8 mouse cellular contexts compared by ENCODE assay signal in genomic region chr4:141444451-141445327, GRCm38 (mm10). TPM values are rescaled to one million over a fixed set of nuclear protein-coding genes. Genes with fewer than 3 reads are reported as not detected.
DNase-seq lines count a peak whose midpoint lies in the region; ATAC-seq and TF ChIP-seq lines count a peak whose summit lies in the region.

Gene Zbtb17 (plus strand): TSS chr4:141444654.

- TF ChIP-seq EP300 in ES-Bruce4 (IDR thresholded peaks at IDR 0.05; ENCODE audit: insufficient read depth, low read depth, low read length) = no peak
- TF ChIP-seq EP300 in heart, postnatal 0 days (IDR thresholded peaks at IDR 0.05; ENCODE audit: low read depth) = 0 out of 2 replicates have a peak, but pooled peaks have one; percentile 27
- no peak for TF ChIP-seq EP300 in stomach, postnatal 0 days (optimal IDR thresholded peaks at IDR 0.05)

- peak within 1 kb of the TSS; percentile 86 for H3K9ac ChIP-seq in ES-Bruce4 (ENCODE audit: low read depth, poor library complexity, severe bottlenecking)
- H3K9ac ChIP-seq in forebrain, embryonic 13.5 days = peak within 1 kb of the TSS; percentile 97
- H3K9ac ChIP-seq in heart, postnatal 0 days (replicated peaks; ENCODE audit: low read depth, low read length) = peak within 1 kb of the TSS; percentile 82
- peak within 1 kb of the TSS; percentile 90 for H3K9ac ChIP-seq in liver, embryonic 16.5 days (ENCODE audit: low read depth, low read length)
- H3K9ac ChIP-seq in neural tube, embryonic 12.5 days = peak within 1 kb of the TSS; percentile 98
- peak within 1 kb of the TSS; percentile 89 for H3K9ac ChIP-seq in stomach, postnatal 0 days (ENCODE audit: low read length)

- H3K27ac ChIP-seq in ES-Bruce4 (ENCODE audit: insufficient read depth, low read length) = no peak within 1 kb of the TSS
- H3K27ac ChIP-seq in forebrain, embryonic 13.5 days = peak within 1 kb of the TSS; percentile 70
- peak within 1 kb of the TSS; percentile 75 for H3K27ac ChIP-seq in heart, postnatal 0 days (ENCODE audit: low read depth)
- H3K27ac ChIP-seq in liver, embryonic 16.5 days (ENCODE audit: low read length) = peak within 1 kb of the TSS; percentile 53; the same call in 1 of the 2 replicates
- peak within 1 kb of the TSS; percentile 54; the same call in 1 of the 2 replicates for H3K27ac ChIP-seq in neural tube, embryonic 12.5 days
- peak within 1 kb of the TSS; percentile 79 for H3K27ac ChIP-seq in stomach, postnatal 0 days (replicated peaks)

- H3K4me3 ChIP-seq in ES-Bruce4 (ENCODE audit: low read depth, low read length) = peak within 1 kb of the TSS; percentile 94
- peak within 1 kb of the TSS; percentile 98 for H3K4me3 ChIP-seq in forebrain, embryonic 13.5 days
- H3K4me3 ChIP-seq in heart, postnatal 0 days (ENCODE audit: low read depth, low read length) = peak within 1 kb of the TSS; percentile 99
- peak within 1 kb of the TSS; percentile 99 for H3K4me3 ChIP-seq in liver, embryonic 16.5 days (ENCODE audit: low read depth, low read length)
- peak within 1 kb of the TSS; percentile 97 for H3K4me3 ChIP-seq in neural tube, embryonic 12.5 days
- H3K4me3 ChIP-seq in stomach, postnatal 0 days (ENCODE audit: low read depth, low read length) = peak within 1 kb of the TSS; percentile 100

- H3K4me1 ChIP-seq in ES-Bruce4 (ENCODE audit: control insufficient read depth, insufficient read depth, low read length) = peaks cover 7% of the 10 kb centered on the region
- peaks cover 22% of the 10 kb centered on the region for H3K4me1 ChIP-seq in forebrain, embryonic 13.5 days
- H3K4me1 ChIP-seq in heart, postnatal 0 days (ENCODE audit: control insufficient read depth, insufficient read depth) = peaks cover 23% of the 10 kb centered on the region
- peaks cover 15% of the 10 kb centered on the region for H3K4me1 ChIP-seq in liver, embryonic 16.5 days (ENCODE audit: control insufficient read depth, low read depth, low read length)
- H3K4me1 ChIP-seq in neural tube, embryonic 12.5 days = peaks cover 12% of the 10 kb centered on the region
- 0 out of 2 replicates have a peak, but pooled peaks cover 4% of the 10 kb centered on the region for H3K4me1 ChIP-seq in stomach, postnatal 0 days (replicated peaks; ENCODE audit: control insufficient read depth, insufficient read depth)

- DNase-seq in c-Kit-positive CD71-positive TER-119-positive erythroid progenitor cells, embryonic 14.5 days (ENCODE audit: low spot score) = peak; percentile 81
- DNase-seq in heart, postnatal 0 days (ENCODE audit: low spot score) = peak; percentile 88
- peak; percentile 89 to 95 for DNase-seq in kidney, postnatal 36 days
- peak; percentile 91 for DNase-seq in stomach, postnatal 0 days (ENCODE audit: low spot score)

- no peak for TF ChIP-seq CTCF in ES-Bruce4 (IDR thresholded peaks at IDR 0.05; ENCODE audit: low read depth, low read length)
- TF ChIP-seq CTCF in heart, postnatal 0 days (IDR thresholded peaks at IDR 0.05; ENCODE audit: low read depth) = no peak
- 0 out of 2 replicates have a peak, but pooled peaks have one; percentile 1 for TF ChIP-seq CTCF in stomach, postnatal 0 days (IDR thresholded peaks at IDR 0.05; ENCODE audit: low read depth)

- WGBS in forebrain, embryonic 13.5 days = under 1% methylated on average over 48 of the region's 102 CpGs
- WGBS in heart, postnatal 0 days = under 1% methylated on average over 79 of the region's 102 CpGs
- WGBS in liver, embryonic 16.5 days (ENCODE audit: insufficient replicate concordance) = under 1% methylated on average over 68 of the region's 102 CpGs
- under 1% methylated on average over 83 of the region's 102 CpGs for WGBS in neural tube, embryonic 12.5 days
- under 1% methylated on average over 42 of the region's 102 CpGs for WGBS in stomach, postnatal 0 days

- no peaks in the 10 kb centered on the region for H3K9me3 ChIP-seq in ES-Bruce4 (replicated peaks; ENCODE audit: control insufficient read depth, insufficient read depth, low read length, poor library complexity, severe bottlenecking)
- H3K9me3 ChIP-seq in forebrain, embryonic 13.5 days (replicated peaks) = no peaks in the 10 kb centered on the region
- no peaks in the 10 kb centered on the region for H3K9me3 ChIP-seq in heart, postnatal 0 days (replicated peaks; ENCODE audit: control insufficient read depth, low read length)
- H3K9me3 ChIP-seq in liver, embryonic 16.5 days (replicated peaks; ENCODE audit: control insufficient read depth, low read length) = no peaks in the 10 kb centered on the region
- H3K9me3 ChIP-seq in neural tube, embryonic 12.5 days = no peaks in the 10 kb centered on the region
- no peaks in the 10 kb centered on the region for H3K9me3 ChIP-seq in stomach, postnatal 0 days (ENCODE audit: control insufficient read depth, low read length)

- peak; percentile 93 for ATAC-seq in forebrain, embryonic 13.5 days
- ATAC-seq in heart, postnatal 0 days (ENCODE audit: insufficient read depth, low read depth) = peak; percentile 93
- peak; percentile 91 for ATAC-seq in liver, embryonic 16.5 days (ENCODE audit: low read depth)
- ATAC-seq in neural tube, embryonic 12.5 days (ENCODE audit: low FRiP score, low read depth) = peak; percentile 94
- ATAC-seq in stomach, postnatal 0 days (ENCODE audit: low FRiP score, low TSS enrichment) = peak; percentile 92

- H3K36me3 ChIP-seq in ES-Bruce4 (ENCODE audit: control insufficient read depth, insufficient read depth, low read length, poor library complexity, severe bottlenecking) = no peaks in the 10 kb centered on the region
- H3K36me3 ChIP-seq in forebrain, embryonic 13.5 days (ENCODE audit: poor library complexity, severe bottlenecking) = peaks cover 36% of the 10 kb centered on the region
- H3K36me3 ChIP-seq in heart, postnatal 0 days (replicated peaks; ENCODE audit: control insufficient read depth, insufficient read depth, low read length) = peaks cover 28% of the 10 kb centered on the region
- 0 out of 2 replicates have a peak, but pooled peaks cover 5% of the 10 kb centered on the region for H3K36me3 ChIP-seq in liver, embryonic 16.5 days (ENCODE audit: control insufficient read depth, insufficient read depth)
- peaks cover 31% of the 10 kb centered on the region for H3K36me3 ChIP-seq in neural tube, embryonic 12.5 days
- H3K36me3 ChIP-seq in stomach, postnatal 0 days (ENCODE audit: control insufficient read depth, insufficient read depth, low read length) = peaks cover 6% of the 10 kb centered on the region; the same call in 1 of the 2 replicates

- H3K27me3 ChIP-seq in ES-Bruce4 (ENCODE audit: control insufficient read depth, insufficient read depth, low read length, poor library complexity, severe bottlenecking) = no peaks in the 10 kb centered on the region
- no peaks in the 10 kb centered on the region for H3K27me3 ChIP-seq in forebrain, embryonic 13.5 days
- no peaks in the 10 kb centered on the region for H3K27me3 ChIP-seq in heart, postnatal 0 days (ENCODE audit: control insufficient read depth, insufficient read depth, low read length)
- no peaks in the 10 kb centered on the region for H3K27me3 ChIP-seq in liver, embryonic 16.5 days (ENCODE audit: control insufficient read depth, insufficient read depth, low read depth, low read length)
- H3K27me3 ChIP-seq in neural tube, embryonic 12.5 days (replicated peaks) = no peaks in the 10 kb centered on the region
- no peaks in the 10 kb centered on the region for H3K27me3 ChIP-seq in stomach, postnatal 0 days (ENCODE audit: control insufficient read depth, insufficient read depth, low read length)

- peak within 1 kb of the TSS; percentile 92 for H3K4me2 ChIP-seq in forebrain, embryonic 13.5 days
- peak within 1 kb of the TSS; percentile 94 for H3K4me2 ChIP-seq in heart, postnatal 0 days (ENCODE audit: low read depth, low read length)
- peak within 1 kb of the TSS; percentile 91 for H3K4me2 ChIP-seq in liver, embryonic 16.5 days (ENCODE audit: low read depth, low read length)
- peak within 1 kb of the TSS; percentile 83 for H3K4me2 ChIP-seq in neural tube, embryonic 12.5 days (replicated peaks)
- peak within 1 kb of the TSS; percentile 95 for H3K4me2 ChIP-seq in stomach, postnatal 0 days (replicated peaks; ENCODE audit: low read depth)

- no peak for TF ChIP-seq POLR2A in ES-Bruce4 (IDR thresholded peaks at IDR 0.05; ENCODE audit: insufficient read depth, low read length)

RNA-seq across cellular contexts. Expression of gene Zbtb17, which starts in this region (rescaled TPM):
- polyA plus RNA-seq in ES-Bruce4 (2011; ENCODE audit: insufficient read depth, insufficient read length, low read depth, missing spikeins) = 16.4 and 17.1 TPM in 2 replicates
- polyA plus RNA-seq in forebrain, embryonic 13.5 days (2015; fragmentation: Nextera tagmentation; extraction: Ambion mirVana) = 60.9 and 63.7 TPM in 2 replicates
- 28.1 and 32.7 TPM in 2 replicates for total RNA-seq in heart, postnatal 0 days (2014; rRNA removed; ENCODE audit: low replicate concordance)
- 16.2 and 18.1 TPM in 2 replicates for polyA plus RNA-seq in heart, postnatal 0 days (2015; fragmentation: Nextera tagmentation; extraction: Ambion mirVana)
- polyA plus RNA-seq in liver, embryonic 16.5 days (2015; fragmentation: Nextera tagmentation; extraction: Ambion mirVana) = 6.6 and 7.9 TPM in 2 replicates
- polyA plus RNA-seq in neural tube, embryonic 12.5 days (2016; fragmentation: Nextera tagmentation; extraction: Ambion mirVana) = 51.6 and 55.7 TPM in 2 replicates
- polyA plus RNA-seq in stomach, postnatal 0 days (2015; fragmentation: Nextera tagmentation; extraction: Ambion mirVana) = 13.3 and 16.8 TPM in 2 replicates
